In genomic region chr19:15513197-15513596, GRCm38 (mm10) we compare ENCODE assay signal across 14 mouse cellular contexts.
DNase-seq lines count a peak whose midpoint lies in the region; TF ChIP-seq lines count a peak whose summit lies in the region.
"Had no signal": no experiment of that assay in that cellular context is flagged by ENCODE, and none has a peak within 500 bp of the region (broad histone marks: within the 10 kb centered on the region; RNA-seq: fewer than 3 reads in every experiment).

No protein-coding gene starts in this region.

- no peak for TF ChIP-seq POLR2A in brain, embryonic 14.5 days (IDR thresholded peaks at IDR 0.05; ENCODE audit: borderline replicate concordance, extremely low read depth, insufficient read depth, insufficient read length, poor library complexity, severe bottlenecking)

- DNase-seq in frontal cortex, postnatal 36 days (ENCODE audit: low spot score in 2 of 2) = peak; percentile 13 to 35
- no peak for DNase-seq in frontal cortex, postnatal 25 days (ENCODE audit: low spot score in 2 of 2)
- DNase-seq in right cerebral cortex, postnatal 10 days (ENCODE audit: low spot score in 2 of 2) = peak; percentile 25 to 31
- DNase-seq in right cerebral cortex, postnatal 14 days = no peak
- DNase-seq in brain, embryonic 14.5 days (ENCODE audit: low read depth) = peak; percentile 27
- DNase-seq in heart, adult 8-10 months (ENCODE audit: low spot score) = no peak
- DNase-seq: adrenal gland, adult 2 months; adrenal gland, postnatal 14 days; cerebellum, adult 18-20 months; cerebellum, adult 9-10 months; cerebellum, postnatal 14 days; gastrocnemius, postnatal 10 days; gastrocnemius, postnatal 36 days; heart, adult 2 months had no signal

- TF ChIP-seq CTCF in brain, embryonic 14.5 days (IDR thresholded peaks at IDR 0.05; ENCODE audit: borderline replicate concordance, extremely low read depth, insufficient read depth, insufficient read length) = no peak

Comparison
In these comparisons a context has a peak if more than half of its experiments do, and no peak if none do; other contexts are left out.
1. DNase-seq: peak in frontal cortex, postnatal 36 days (2 of 2), right cerebral cortex, postnatal 10 days (2 of 2) and brain, embryonic 14.5 days (single experiment); none in frontal cortex, postnatal 25 days (0 of 2), right cerebral cortex, postnatal 14 days (single experiment) and heart, adult 8-10 months (single experiment).